Mouse (Mus musculus) thymus, postnatal 0 days (tissue): ENCODE results near the gene Kif9. TPM values are rescaled to one million over a fixed set of nuclear protein-coding genes. Genes with fewer than 3 reads are reported as not detected.

ENCODE experiments used
- DNase-seq: peaks from one replicate; pipeline ENCODE4 v3.0.0-alpha.2; 2015; ENCODE audit warnings: low spot score
- polyA plus RNA-seq: library from polyadenylated mRNA; unstranded; fragments of >200 nt; fragmentation: Nextera tagmentation; extraction: Ambion mirVana; gene quantifications from 2 replicates; pipeline ENCODE4 v1.2.1, GENCODE M21; 2015

Gene Kif9
- polyA plus RNA-seq, 1 experiment from 2014 or later, result 1.4 TPM

GRCm38 (mm10) chr9:110525737-110526136, 49.0 kb downstream of the Kif9 start:
- DNase-seq, result no peak

DNA sequence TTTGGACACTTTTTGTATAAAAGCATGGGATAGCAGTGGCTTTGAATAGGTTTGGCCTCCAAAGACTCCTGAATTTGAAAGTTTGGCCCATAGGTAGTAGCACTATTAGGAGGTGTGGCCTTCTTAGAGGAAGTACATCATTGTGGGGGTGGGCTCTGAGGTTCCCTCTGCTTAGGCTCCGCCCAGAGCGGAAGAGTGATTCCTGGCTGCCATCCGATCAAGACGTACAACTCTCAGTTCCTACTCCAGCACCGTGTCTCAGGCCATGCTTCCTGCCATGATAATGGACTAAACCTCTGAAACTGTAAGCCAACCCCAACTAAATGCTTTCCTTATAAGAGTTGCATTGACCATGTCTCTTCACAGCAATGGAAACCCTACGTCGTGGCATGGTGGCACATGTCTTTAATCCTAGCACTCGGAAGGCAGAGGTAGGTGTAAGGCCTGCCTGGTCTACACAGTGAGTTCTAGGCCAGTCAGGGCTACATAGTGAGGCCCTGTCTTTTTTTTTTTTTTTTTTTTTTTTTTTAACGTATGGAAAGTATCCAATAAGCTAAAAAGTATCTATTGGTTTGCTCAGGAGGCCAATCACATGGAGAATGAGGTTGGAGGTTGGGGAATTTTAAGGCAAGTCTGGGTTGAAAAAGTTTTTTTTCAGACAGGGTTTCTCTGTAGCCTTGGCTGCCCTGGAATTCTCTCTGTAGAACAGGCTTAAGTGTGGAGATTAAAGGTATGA, 52.4 kb downstream of the Kif9 start:
- no peak for DNase-seq

DNA sequence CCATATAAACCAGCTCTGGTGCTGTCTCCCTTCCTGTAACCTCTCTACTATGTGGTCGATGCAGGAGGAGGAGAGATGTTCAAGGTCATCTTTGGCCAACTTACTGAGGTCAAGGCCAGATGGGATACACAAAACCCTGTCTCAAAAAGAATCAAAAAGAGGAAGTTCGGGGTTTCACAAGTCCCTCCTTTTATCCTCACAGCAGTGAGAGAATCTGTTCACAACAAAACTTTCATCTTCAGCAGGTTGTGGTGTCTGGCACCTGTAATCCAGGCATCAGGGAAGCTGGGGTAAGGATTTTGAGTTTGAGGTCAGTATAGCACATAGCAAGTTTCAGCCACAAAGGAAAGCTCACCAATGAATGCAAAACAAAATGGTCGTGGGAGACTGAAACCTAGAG, 53.9 kb downstream of the Kif9 start:
- DNase-seq, result peak; percentile 21

DNA sequence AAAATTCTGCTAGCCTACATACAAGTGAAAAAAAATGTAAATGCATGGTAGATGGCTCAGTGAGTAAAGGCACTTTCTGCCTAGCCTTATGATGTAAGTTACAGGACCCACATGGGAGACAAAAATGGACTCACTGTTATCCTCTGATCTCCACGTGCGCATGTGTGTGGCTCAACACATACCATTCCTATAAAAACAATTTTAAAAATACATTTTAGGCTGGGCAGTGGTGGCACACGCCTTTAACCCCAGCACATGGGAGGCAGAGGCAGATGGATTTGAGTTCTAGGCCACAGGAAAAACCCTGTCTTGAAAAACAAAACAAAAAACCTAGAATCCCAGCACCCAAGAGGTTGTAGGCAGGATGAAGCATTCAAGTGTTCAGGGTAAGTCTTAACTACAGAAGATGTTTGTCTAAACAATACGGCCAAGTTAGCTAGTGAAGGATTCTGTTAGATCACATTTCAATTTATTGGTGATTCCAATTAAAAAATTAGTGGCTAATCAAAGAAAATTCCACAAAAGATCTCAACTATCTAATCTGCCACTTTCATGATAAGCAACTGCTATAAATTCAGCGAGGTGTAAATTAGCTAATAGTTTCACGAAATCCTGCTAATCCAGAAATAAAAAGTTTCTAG, 54.5 kb downstream of the Kif9 start:
- no peak for DNase-seq

- DNase-seq, result peak; percentile 93
These were observed 55.2 kb downstream of the Kif9 start for GRCm38 (mm10) chr9:110531914-110532489.

- DNase-seq, result peak; percentile 81
These were observed 56.0 kb downstream of the Kif9 start, which contains the start of gene Setd2 for GRCm38 (mm10) chr9:110532538-110533291. TSS of gene Setd2 (plus strand) at chr9:110532597.

DNA sequence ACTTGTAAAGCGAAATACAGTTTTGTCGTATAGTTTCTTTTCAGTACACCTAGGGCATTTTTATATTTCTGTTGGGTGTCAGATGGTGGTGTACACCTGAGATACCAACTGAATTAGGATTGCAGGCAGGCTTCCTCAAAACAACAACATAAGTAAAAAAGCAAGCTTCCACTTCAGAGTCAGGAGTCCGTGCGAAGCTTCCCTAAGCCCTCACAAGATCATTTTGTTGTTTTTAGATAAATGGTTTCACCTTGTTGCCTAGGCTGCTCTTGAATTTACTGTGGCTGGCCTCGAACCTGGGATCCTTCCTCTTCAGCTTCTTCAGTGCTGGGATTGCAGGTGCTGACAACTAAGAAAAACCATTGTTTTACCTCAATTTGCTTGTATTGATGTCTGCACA, 56.9 kb downstream of the Kif9 start:
- DNase-seq, result peak; percentile 11

GRCm38 (mm10) chr9:110535114-110535513, 58.4 kb downstream of the Kif9 start:
- no peak for DNase-seq

DNA sequence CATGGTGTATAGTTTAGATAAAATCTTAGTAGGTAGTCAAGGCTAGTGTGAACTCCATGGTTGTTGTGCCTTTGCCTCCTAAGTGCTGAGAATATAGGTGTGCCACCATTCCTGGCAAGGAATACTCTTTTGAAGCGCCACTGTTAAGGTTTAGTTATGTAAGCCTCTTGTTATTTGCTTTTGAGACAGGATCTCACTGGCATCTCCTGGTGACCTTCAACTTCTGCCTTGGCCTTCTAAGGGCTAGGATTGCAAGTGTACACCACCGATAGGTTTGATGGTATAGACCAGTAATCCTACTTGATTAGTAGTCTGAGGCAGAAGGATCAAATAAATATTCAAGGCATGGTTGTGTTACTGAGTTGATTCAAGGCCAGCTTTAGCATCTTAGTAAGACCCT, 59.9 kb downstream of the Kif9 start:
- no peak for DNase-seq

GRCm38 (mm10) chr9:110538511-110538910, 61.8 kb downstream of the Kif9 start:
- no peak for DNase-seq

DNA sequence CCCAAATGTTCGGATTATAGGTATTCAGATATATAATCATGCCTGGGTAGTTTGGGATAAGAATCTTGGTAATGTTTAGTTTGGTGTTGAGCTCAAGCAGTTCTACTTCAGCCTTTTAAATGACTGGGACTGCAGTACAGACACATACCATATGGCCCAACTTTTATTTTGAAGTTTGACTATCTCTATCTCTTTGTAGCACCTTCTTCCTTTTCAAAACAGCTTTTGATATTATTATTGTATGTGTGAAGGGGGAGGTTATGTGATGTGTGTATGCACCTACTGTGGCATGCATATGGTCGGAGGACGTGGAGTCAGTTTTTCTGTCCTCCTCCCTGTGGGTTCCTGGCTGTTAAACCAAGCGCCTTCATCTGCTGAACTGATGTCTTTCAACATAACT, 65.2 kb downstream of the Kif9 start:
- no peak for DNase-seq

GRCm38 (mm10) chr9:110548261-110548660, 71.5 kb downstream of the Kif9 start:
- DNase-seq, result no peak

DNA sequence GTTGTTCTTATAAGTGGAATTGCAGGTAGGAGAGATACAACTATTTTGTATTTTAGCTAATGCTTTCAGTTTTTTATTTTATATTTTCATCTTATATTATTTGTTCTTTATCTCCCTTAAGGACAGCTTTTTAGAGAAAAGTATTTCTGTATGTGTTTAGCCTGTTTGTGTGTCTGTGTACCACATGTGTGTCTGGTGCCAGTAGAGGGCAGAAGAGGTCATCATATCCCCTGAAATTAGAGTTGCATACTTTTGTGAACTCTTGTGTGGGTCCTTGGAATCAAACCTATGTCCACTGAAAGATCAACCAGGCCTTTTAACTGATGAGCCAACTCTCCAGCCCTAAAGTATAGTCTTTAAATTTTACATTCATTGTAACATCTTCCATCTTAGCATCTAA, 91.6 kb downstream of the Kif9 start:
- DNase-seq, result peak; percentile 19

Other genes with a start within 250 kb of the Kif9 start
- gene Cspg5, start 233.2 kb upstream of the Kif9 start, polyA plus RNA-seq, result 0.12 and 0.26 TPM in 2 replicates
- 20.5 and 20.9 TPM in 2 replicates for gene Elp6, start 171.8 kb upstream of the Kif9 start, polyA plus RNA-seq
- gene Scap, start 143.7 kb upstream of the Kif9 start, polyA plus RNA-seq, result 33.5 and 33.9 TPM in 2 replicates
- gene Ptpn23, start 68.7 kb upstream of the Kif9 start, polyA plus RNA-seq, result 7.6 and 8.9 TPM in 2 replicates
- 2.9 and 7.4 TPM in 2 replicates for gene Ngp, start 57.2 kb upstream of the Kif9 start, polyA plus RNA-seq
- 3.5 and 4.2 TPM in 2 replicates for gene Klhl18, start 264 bp upstream of the Kif9 start, polyA plus RNA-seq
- 27.2 and 35.5 TPM in 2 replicates for gene Setd2, start 55.6 kb downstream of the Kif9 start, polyA plus RNA-seq
- gene Nradd, start 147.5 kb downstream of the Kif9 start, polyA plus RNA-seq, result 4.3 and 5.3 TPM in 2 replicates
- gene Nbeal2, start 177.2 kb downstream of the Kif9 start, polyA plus RNA-seq, result 15.7 and 19.1 TPM in 2 replicates
- 210 and 226 TPM in 2 replicates for gene Ccdc12, start 179.5 kb downstream of the Kif9 start, polyA plus RNA-seq